9 mouse cellular contexts compared by ENCODE assay signal in the genomic region with DNA sequence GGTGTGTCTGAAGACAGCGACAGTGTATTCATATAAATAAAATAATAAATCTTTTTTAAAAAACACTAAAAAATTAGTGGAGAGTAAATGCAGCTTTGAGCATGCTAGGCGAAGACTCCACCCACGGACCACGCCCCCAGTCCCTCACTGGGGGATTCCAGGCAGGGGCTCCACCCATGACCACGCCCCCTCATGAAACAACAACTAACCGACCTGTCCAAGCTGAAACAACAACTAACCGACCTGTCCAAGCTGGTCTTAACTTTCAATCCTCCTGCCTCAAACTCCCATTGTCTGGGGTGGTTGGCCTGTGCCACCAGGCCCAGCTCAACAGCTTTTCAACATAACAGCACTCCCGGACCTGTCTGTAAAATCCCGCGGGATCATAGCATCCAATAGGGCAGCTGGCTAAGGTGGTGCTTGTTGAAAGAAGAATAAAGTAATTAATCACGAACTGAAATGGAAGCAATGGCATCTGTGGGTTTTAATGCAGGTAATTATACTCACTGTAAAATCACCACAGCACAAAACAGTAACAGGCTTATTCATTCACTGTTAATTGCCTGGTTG. TPM values are rescaled to one million over a fixed set of nuclear protein-coding genes. Genes with fewer than 3 reads are reported as not detected.
DNase-seq lines count a peak whose midpoint lies in the region; ATAC-seq lines count a peak whose summit lies in the region.
"Had no signal": no experiment of that assay in that cellular context is flagged by ENCODE, and none has a peak within 500 bp of the region (broad histone marks: within the 10 kb centered on the region; RNA-seq: fewer than 3 reads in every experiment).

No protein-coding gene starts in this region.

- H3K36me3 ChIP-seq in midbrain, embryonic 14.5 days (ENCODE audit: control insufficient read depth, insufficient read depth, low read length), result no peaks in the 10 kb centered on the region
- no peaks in the 10 kb centered on the region for H3K36me3 ChIP-seq in midbrain, embryonic 13.5 days
- no peaks in the 10 kb centered on the region for H3K36me3 ChIP-seq in limb, embryonic 12.5 days
- H3K36me3 ChIP-seq in stomach, embryonic 15.5 days, result no peaks in the 10 kb centered on the region
- no peaks in the 10 kb centered on the region for H3K36me3 ChIP-seq in heart, embryonic 11.5 days (ENCODE audit: control insufficient read depth, insufficient read depth, low read length)

- peaks cover 25% of the 10 kb centered on the region for H3K4me1 ChIP-seq in midbrain, embryonic 14.5 days (ENCODE audit: control insufficient read depth, insufficient read depth, low read length)
- peaks cover 33% of the 10 kb centered on the region for H3K4me1 ChIP-seq in midbrain, embryonic 13.5 days (replicated peaks)
- H3K4me1 ChIP-seq in limb, embryonic 12.5 days (replicated peaks), result peaks cover 9% of the 10 kb centered on the region; the same call in 1 of the 2 replicates
- H3K4me1 ChIP-seq in stomach, embryonic 15.5 days, result peaks cover 22% of the 10 kb centered on the region
- H3K4me1 ChIP-seq in heart, embryonic 11.5 days (ENCODE audit: control insufficient read depth, insufficient read depth, low read length), result peaks cover 15% of the 10 kb centered on the region

- H3K27ac ChIP-seq in midbrain, embryonic 14.5 days (replicated peaks; ENCODE audit: low read depth, low read length), result no peak overlapping the region
- H3K27ac ChIP-seq in midbrain, embryonic 13.5 days, result no peak overlapping the region
- no peak overlapping the region for H3K27ac ChIP-seq in limb, embryonic 12.5 days
- 0 out of 2 replicates have a peak overlapping the region, but pooled peaks have one; percentile 67 for H3K27ac ChIP-seq in stomach, embryonic 15.5 days
- no peak overlapping the region for H3K27ac ChIP-seq in heart, embryonic 11.5 days (ENCODE audit: low read depth, low read length)

- no peak overlapping the region for H3K9ac ChIP-seq in midbrain, embryonic 14.5 days (replicated peaks; ENCODE audit: low read length)
- H3K9ac ChIP-seq in midbrain, embryonic 13.5 days (replicated peaks), result no peak overlapping the region
- no peak overlapping the region for H3K9ac ChIP-seq in limb, embryonic 12.5 days (replicated peaks)
- no peak overlapping the region for H3K9ac ChIP-seq in stomach, embryonic 15.5 days
- no peak overlapping the region for H3K9ac ChIP-seq in heart, embryonic 11.5 days (ENCODE audit: low read depth, low read length)

- H3K4me3 ChIP-seq in midbrain, embryonic 14.5 days (replicated peaks; ENCODE audit: low read depth, low read length), result no peak overlapping the region
- H3K4me3 ChIP-seq in midbrain, embryonic 13.5 days (replicated peaks), result no peak overlapping the region
- no peak overlapping the region; the same call in 1 of the 2 replicates for H3K4me3 ChIP-seq in limb, embryonic 12.5 days (replicated peaks)
- H3K4me3 ChIP-seq in stomach, embryonic 15.5 days (replicated peaks), result no peak overlapping the region
- H3K4me3 ChIP-seq in heart, embryonic 11.5 days (ENCODE audit: low read depth, low read length), result no peak overlapping the region
- H3K4me3 ChIP-seq: megakaryocyte, embryonic 14.5 days had no signal

- no peak for ATAC-seq in midbrain, embryonic 14.5 days (ENCODE audit: low FRiP score, low TSS enrichment)
- no peak for ATAC-seq in midbrain, embryonic 13.5 days
- ATAC-seq in erythroblast, adult 5-6 weeks (replicated peaks; ENCODE audit: low FRiP score, poor library complexity, severe bottlenecking), result peak; percentile 77
- no peak for ATAC-seq in limb, embryonic 12.5 days (ENCODE audit: insufficient number of reproducible peaks, insufficient read depth, low FRiP score, low TSS enrichment, low read depth)
- ATAC-seq in stomach, embryonic 15.5 days (ENCODE audit: insufficient read depth, low FRiP score, low read depth), result peak; percentile 40; the same call in 1 of the 2 replicates
- no peak for ATAC-seq in heart, embryonic 11.5 days (replicated peaks; ENCODE audit: insufficient number of reproducible peaks, low FRiP score, low TSS enrichment)

- DNase-seq in midbrain, embryonic 14.5 days, result peak; percentile 18
- DNase-seq in heart, postnatal 36 days, result no peak

- intact Hi-C loops in heart, postnatal 36 days (cut with DNase I), result no loop called here

- WGBS in midbrain, embryonic 14.5 days, result 47% methylated on average over 11 of the region's 11 CpGs
- WGBS in midbrain, embryonic 13.5 days, result 35% methylated on average over 11 of the region's 11 CpGs
- WGBS in limb, embryonic 12.5 days, result 20% methylated on average over 11 of the region's 11 CpGs
- WGBS in stomach, embryonic 15.5 days, result 34% methylated on average over 11 of the region's 11 CpGs
- 26% methylated on average over 11 of the region's 11 CpGs for WGBS in heart, embryonic 11.5 days (ENCODE audit: insufficient replicate concordance)

- no peaks in the 10 kb centered on the region for H3K9me3 ChIP-seq in midbrain, embryonic 14.5 days (ENCODE audit: control insufficient read depth, low read length)
- no peaks in the 10 kb centered on the region for H3K9me3 ChIP-seq in midbrain, embryonic 13.5 days
- no peaks in the 10 kb centered on the region for H3K9me3 ChIP-seq in limb, embryonic 12.5 days
- H3K9me3 ChIP-seq in stomach, embryonic 15.5 days, result no peaks in the 10 kb centered on the region
- H3K9me3 ChIP-seq in heart, embryonic 11.5 days (replicated peaks; ENCODE audit: control insufficient read depth, low read length), result no peaks in the 10 kb centered on the region
- H3K9me3 ChIP-seq: megakaryocyte, embryonic 14.5 days had no signal

- H3K4me2 ChIP-seq in midbrain, embryonic 14.5 days (ENCODE audit: low read length), result no peak overlapping the region
- H3K4me2 ChIP-seq in midbrain, embryonic 13.5 days (replicated peaks), result no peak overlapping the region
- H3K4me2 ChIP-seq in limb, embryonic 12.5 days, result peak overlapping the region; percentile 15
- no peak overlapping the region for H3K4me2 ChIP-seq in stomach, embryonic 15.5 days
- no peak overlapping the region for H3K4me2 ChIP-seq in heart, embryonic 11.5 days

- H3K27me3 ChIP-seq in midbrain, embryonic 14.5 days (ENCODE audit: control insufficient read depth, insufficient read depth, low read length), result peaks cover 3% of the 10 kb centered on the region; the same call in 1 of the 2 replicates
- peaks cover 32% of the 10 kb centered on the region for H3K27me3 ChIP-seq in midbrain, embryonic 13.5 days
- 0 out of 2 replicates have a peak, but pooled peaks cover 7% of the 10 kb centered on the region for H3K27me3 ChIP-seq in limb, embryonic 12.5 days
- no peaks in the 10 kb centered on the region for H3K27me3 ChIP-seq in stomach, embryonic 15.5 days (replicated peaks)
- no peaks in the 10 kb centered on the region for H3K27me3 ChIP-seq in heart, embryonic 11.5 days (ENCODE audit: control insufficient read depth, insufficient read depth, low read length)

RNA-seq across cellular contexts. Expression of gene Rfx2, which starts 12.7 kb away (rescaled TPM):
- 2.2 and 4.1 TPM in 2 replicates for polyA plus RNA-seq in midbrain, embryonic 14.5 days (2014; fragmentation: Nextera tagmentation; extraction: Ambion mirVana)
- 4.0 and 6.3 TPM in 2 replicates for polyA plus RNA-seq in midbrain, embryonic 13.5 days (2015; fragmentation: Nextera tagmentation; extraction: Ambion mirVana)
- 21.5 and 25.7 TPM in 2 replicates for total RNA-seq in erythroblast, adult 5-6 weeks (2015; ENCODE audit: low replicate concordance)
- 26.1 and 39.6 TPM in 2 replicates for total RNA-seq in erythroblast, adult 5-6 weeks (2017; ENCODE audit: low replicate concordance)
- polyA plus RNA-seq in limb, embryonic 12.5 days (2016; fragmentation: Nextera tagmentation; extraction: Ambion mirVana), result 3.6 and 4.1 TPM in 2 replicates
- polyA plus RNA-seq in stomach, embryonic 15.5 days (2015; fragmentation: Nextera tagmentation; extraction: Ambion mirVana), result 6.1 and 6.6 TPM in 2 replicates
- total RNA-seq in heart, postnatal 36 days (2021), result 1 to 10 TPM; 2.9 to 5.5 TPM
- 3.2 and 3.3 TPM in 2 replicates for polyA plus RNA-seq in heart, embryonic 11.5 days (2014; fragmentation: Nextera tagmentation; extraction: Ambion mirVana)

RNA-seq across cellular contexts. Expression of gene Prr22, which starts 48.1 kb away (rescaled TPM):
- 0.63 and 0.78 TPM in 2 replicates for polyA plus RNA-seq in midbrain, embryonic 14.5 days (2014; fragmentation: Nextera tagmentation; extraction: Ambion mirVana)
- polyA plus RNA-seq in midbrain, embryonic 13.5 days (2015; fragmentation: Nextera tagmentation; extraction: Ambion mirVana), result 1.7 and 1.9 TPM in 2 replicates
- total RNA-seq in erythroblast, adult 5-6 weeks (2015; ENCODE audit: low replicate concordance), result not detected in 2 replicates
- not detected in 2 replicates for total RNA-seq in erythroblast, adult 5-6 weeks (2017; ENCODE audit: low replicate concordance)
- polyA plus RNA-seq in limb, embryonic 12.5 days (2016; fragmentation: Nextera tagmentation; extraction: Ambion mirVana), result 0.69 and 1.3 TPM in 2 replicates
- 1.3 and 1.4 TPM in 2 replicates for polyA plus RNA-seq in stomach, embryonic 15.5 days (2015; fragmentation: Nextera tagmentation; extraction: Ambion mirVana)
- under 1 TPM in 1 of 2 experiments, not detected in 1; 0.58 TPM for total RNA-seq in heart, postnatal 36 days (2021)
- 0.97 and 1.0 TPM in 2 replicates for polyA plus RNA-seq in heart, embryonic 11.5 days (2014; fragmentation: Nextera tagmentation; extraction: Ambion mirVana)

RNA-seq across cellular contexts. Expression of gene Dus3l, which starts 53.6 kb away (rescaled TPM):
- 72.8 and 73.7 TPM in 2 replicates for polyA plus RNA-seq in midbrain, embryonic 14.5 days (2014; fragmentation: Nextera tagmentation; extraction: Ambion mirVana)
- 63.7 TPM in 2 replicates for polyA plus RNA-seq in midbrain, embryonic 13.5 days (2015; fragmentation: Nextera tagmentation; extraction: Ambion mirVana)
- total RNA-seq in erythroblast, adult 5-6 weeks (2015; ENCODE audit: low replicate concordance), result 0.84 and 5.6 TPM in 2 replicates
- 5.4 and 5.9 TPM in 2 replicates for total RNA-seq in erythroblast, adult 5-6 weeks (2017; ENCODE audit: low replicate concordance)
- 42.0 and 46.7 TPM in 2 replicates for polyA plus RNA-seq in limb, embryonic 12.5 days (2016; fragmentation: Nextera tagmentation; extraction: Ambion mirVana)
- polyA plus RNA-seq in stomach, embryonic 15.5 days (2015; fragmentation: Nextera tagmentation; extraction: Ambion mirVana), result 40.1 and 48.2 TPM in 2 replicates
- total RNA-seq in heart, postnatal 36 days (2021), result 10 to 100 TPM; 18.8 to 20.3 TPM
- 28.4 and 32.1 TPM in 2 replicates for polyA plus RNA-seq in heart, embryonic 11.5 days (2014; fragmentation: Nextera tagmentation; extraction: Ambion mirVana)

RNA-seq across cellular contexts. Expression of gene Acsbg2, which starts 56.1 kb away (rescaled TPM):
- not detected in 2 replicates for polyA plus RNA-seq in midbrain, embryonic 14.5 days (2014; fragmentation: Nextera tagmentation; extraction: Ambion mirVana)
- polyA plus RNA-seq in midbrain, embryonic 13.5 days (2015; fragmentation: Nextera tagmentation; extraction: Ambion mirVana), result not detected in 2 replicates
- total RNA-seq in erythroblast, adult 5-6 weeks (2015; ENCODE audit: low replicate concordance), result not detected in 2 replicates
- not detected in 2 replicates for total RNA-seq in erythroblast, adult 5-6 weeks (2017; ENCODE audit: low replicate concordance)
- not detected in 2 replicates for polyA plus RNA-seq in limb, embryonic 12.5 days (2016; fragmentation: Nextera tagmentation; extraction: Ambion mirVana)
- polyA plus RNA-seq in stomach, embryonic 15.5 days (2015; fragmentation: Nextera tagmentation; extraction: Ambion mirVana), result not detected in 2 replicates
- total RNA-seq in heart, postnatal 36 days (2021), result not detected
- not detected in 2 replicates for polyA plus RNA-seq in heart, embryonic 11.5 days (2014; fragmentation: Nextera tagmentation; extraction: Ambion mirVana)
- polyA plus RNA-seq: heart, embryonic 14.5 days had no signal

RNA-seq across cellular contexts. Expression of gene 1700061G19Rik, which starts 57.1 kb away (rescaled TPM):
- 0.18 and 0.36 TPM in 2 replicates for polyA plus RNA-seq in midbrain, embryonic 14.5 days (2014; fragmentation: Nextera tagmentation; extraction: Ambion mirVana)
- 0.43 and 0.74 TPM in 2 replicates for polyA plus RNA-seq in midbrain, embryonic 13.5 days (2015; fragmentation: Nextera tagmentation; extraction: Ambion mirVana)
- not detected in 2 replicates for total RNA-seq in erythroblast, adult 5-6 weeks (2015; ENCODE audit: low replicate concordance)
- not detected in 2 replicates for total RNA-seq in erythroblast, adult 5-6 weeks (2017; ENCODE audit: low replicate concordance)
- 0.26 and 0.52 TPM in 2 replicates for polyA plus RNA-seq in limb, embryonic 12.5 days (2016; fragmentation: Nextera tagmentation; extraction: Ambion mirVana)
- 0.31 and 0.63 TPM in 2 replicates for polyA plus RNA-seq in stomach, embryonic 15.5 days (2015; fragmentation: Nextera tagmentation; extraction: Ambion mirVana)
- not detected for total RNA-seq in heart, postnatal 36 days (2021)
- 0.26 and 0.44 TPM in 2 replicates for polyA plus RNA-seq in heart, embryonic 11.5 days (2014; fragmentation: Nextera tagmentation; extraction: Ambion mirVana)

Comparison
In these comparisons a context has a peak if more than half of its experiments do, and no peak if none do; other contexts are left out.
1. ATAC-seq: peak in erythroblast, adult 5-6 weeks (single experiment) and stomach, embryonic 15.5 days (single experiment); none in midbrain, embryonic 14.5 days (single experiment), midbrain, embryonic 13.5 days (single experiment), limb, embryonic 12.5 days (single experiment) and heart, embryonic 11.5 days (single experiment).